Mouse (Mus musculus) brain, embryonic 14.5 days (tissue): ENCODE measurements around the gene Fga.

Experiments used
- CTCF ChIP-seq: fragments of 200-500 bp; IDR thresholded peaks from 2 replicates; pipeline ENCODE4 v1.5.1; 2012; ENCODE audit warnings: inconsistent platforms, mild to moderate bottlenecking, moderate library complexity, borderline replicate concordance; ENCODE audit not compliant: insufficient read depth, insufficient read length; ENCODE audit errors: extremely low read depth
- POLR2A ChIP-seq: fragments of 200-500 bp; IDR thresholded peaks from 2 replicates; pipeline ENCODE4 v1.6.1; 2012; ENCODE audit warnings: mild to moderate bottlenecking, inconsistent platforms, borderline replicate concordance; ENCODE audit not compliant: poor library complexity, insufficient read depth, insufficient read length, severe bottlenecking; ENCODE audit errors: extremely low read depth

DNA sequence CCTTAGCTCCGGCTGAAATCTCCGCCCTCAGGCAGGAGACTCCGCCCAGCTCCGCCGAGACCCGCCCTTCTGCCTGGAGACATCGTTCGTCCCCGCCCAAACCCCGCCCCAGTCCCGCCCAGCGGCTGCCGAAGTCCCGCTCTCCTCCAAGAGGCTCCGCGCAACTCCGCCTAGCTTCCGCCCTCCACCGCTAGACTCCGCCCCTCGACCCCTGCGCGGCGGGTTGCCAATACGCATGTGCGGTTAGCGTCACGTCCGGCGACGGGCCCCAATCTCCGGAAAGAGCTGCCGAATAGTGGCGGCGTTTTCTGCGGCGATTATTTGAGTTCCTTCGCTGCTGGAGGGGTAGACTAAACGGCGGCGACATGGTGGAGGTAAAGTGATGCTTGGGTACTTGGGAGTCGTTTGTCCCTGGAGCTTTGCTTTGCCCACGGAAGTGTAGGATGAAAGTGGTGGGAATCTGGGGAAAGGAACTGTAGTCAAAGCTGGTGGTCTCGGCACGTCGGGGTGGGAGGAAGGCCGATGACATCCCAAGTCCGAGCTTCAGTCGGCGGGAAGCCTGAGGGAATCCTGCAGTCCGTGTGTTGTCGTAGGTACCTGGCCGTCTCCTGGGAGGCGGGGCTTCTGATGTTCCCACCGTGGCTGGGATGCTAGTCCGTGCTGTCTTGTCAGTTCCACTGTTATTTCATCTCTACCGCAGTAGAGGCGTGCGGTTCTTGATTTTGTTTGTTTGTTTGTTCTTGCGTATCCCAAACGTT, 29.6 kb downstream of the Fga start, which contains the start of gene Plrg1:
- TF ChIP-seq POLR2A (peak; percentile 59; the same call in 1 of the 2 replicates), CTCF (no peak)
